Mouse (Mus musculus): ENCODE data around the gene Oat. TPM values are rescaled to one million over a fixed set of nuclear protein-coding genes. Genes with fewer than 3 reads are reported as not detected.

Gene Oat
- polyA plus RNA-seq, 1 experiment from 2014 or later, result 406 TPM

- H3K4me1 ChIP-seq, result no peaks in the 10 kb centered on the region
- no peak overlapping the region for H3K9ac ChIP-seq
- no peaks in the 10 kb centered on the region for H3K36me3 ChIP-seq
- H3K9me3 ChIP-seq, result no peaks in the 10 kb centered on the region
- no peak overlapping the region for H3K4me3 ChIP-seq (replicated peaks)
- no peak for ATAC-seq (ENCODE audit: insufficient read depth, low FRiP score, low read depth)
- 58% methylated on average over 2 of the region's 2 CpGs for WGBS
- H3K27ac ChIP-seq, result no peak overlapping the region
- H3K4me2 ChIP-seq, result no peak overlapping the region
- H3K27me3 ChIP-seq (replicated peaks), result no peaks in the 10 kb centered on the region
These were observed 67.1 kb downstream of the Oat start for GRCm38 (mm10) chr7:132509110-132509509.

Other genes with a start within 250 kb of the Oat start
- gene Nkx1-2, start 23.2 kb upstream of the Oat start, polyA plus RNA-seq (2015; fragmentation: Nextera tagmentation; extraction: Ambion mirVana), result 0.12 and 0.13 TPM in 2 replicates
- gene Lhpp, start 34.2 kb upstream of the Oat start, polyA plus RNA-seq (2015; fragmentation: Nextera tagmentation; extraction: Ambion mirVana), result 14.7 and 15.9 TPM in 2 replicates
- 15.5 and 17.3 TPM in 2 replicates for gene Fam53b, start 237.5 kb upstream of the Oat start, polyA plus RNA-seq (2015; fragmentation: Nextera tagmentation; extraction: Ambion mirVana)

Measured in stomach, embryonic 15.5 days (tissue).